Mouse (Mus musculus): Measurements from ENCODE around the gene Cd79a. TPM values are rescaled to one million over a fixed set of nuclear protein-coding genes. Genes with fewer than 3 reads are reported as not detected.
A peak's percentile ranks its signal among the peaks of the same experiment; 100 is the strongest.

Cd79a gene
- polyA plus RNA-seq, 1 experiment: 1.4 TPM

DNA sequence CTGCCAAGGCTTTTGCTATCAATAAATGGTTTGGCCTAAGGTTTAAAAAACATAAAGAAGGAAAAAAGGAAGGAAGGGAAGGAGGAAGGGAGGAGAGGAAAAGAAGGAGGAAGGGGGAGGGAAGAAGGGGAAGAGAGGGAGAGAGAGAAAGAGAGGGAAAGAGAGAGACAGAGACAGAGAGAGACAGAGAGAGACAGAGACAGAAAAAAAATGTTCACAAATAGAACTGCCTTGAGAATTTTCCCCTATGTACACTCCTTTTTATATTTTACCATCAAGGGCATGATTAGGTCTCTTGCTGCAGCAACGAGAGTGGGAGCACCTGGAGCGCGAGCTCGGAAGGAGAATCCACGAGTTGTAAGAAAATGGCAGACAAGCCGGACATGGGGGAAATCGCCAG, 35.3 kb upstream of the Cd79a start, which contains the start of gene Gm9844:
Gm9844 (plus strand) TSS at position 301 of the 400 bp plus-strand sequence.
- H3K4me3 ChIP-seq (ENCODE audit: insufficient read depth, low read length): no peak within 1 kb of the TSS
- H3K4me1 ChIP-seq (ENCODE audit: control insufficient read depth, insufficient read depth, low read length): no peaks in the 10 kb centered on the region
- H3K27ac ChIP-seq (ENCODE audit: insufficient read depth, low read length): no peak within 1 kb of the TSS
- TF ChIP-seq CTCF (IDR thresholded peaks at IDR 0.05; ENCODE audit: extremely low read depth, insufficient read depth, low read length): no peak
- no peak for TF ChIP-seq POLR2A (IDR thresholded peaks at IDR 0.05; ENCODE audit: extremely low read depth, insufficient read depth, low read length)

- TF ChIP-seq POLR2A (IDR thresholded peaks at IDR 0.05; ENCODE audit: extremely low read depth, insufficient read depth, low read length) (no peak), CTCF (IDR thresholded peaks at IDR 0.05; ENCODE audit: extremely low read depth, insufficient read depth, low read length) (no peak)
- H3K4me3 ChIP-seq (ENCODE audit: insufficient read depth, low read length): no peak overlapping the region
- no peaks in the 10 kb centered on the region for H3K4me1 ChIP-seq (ENCODE audit: control insufficient read depth, insufficient read depth, low read length)
- no peak overlapping the region for H3K27ac ChIP-seq (ENCODE audit: insufficient read depth, low read length)
Observed at GRCm38 (mm10) chr7:24862853-24863252, 34.3 kb upstream of the Cd79a start.

DNA sequence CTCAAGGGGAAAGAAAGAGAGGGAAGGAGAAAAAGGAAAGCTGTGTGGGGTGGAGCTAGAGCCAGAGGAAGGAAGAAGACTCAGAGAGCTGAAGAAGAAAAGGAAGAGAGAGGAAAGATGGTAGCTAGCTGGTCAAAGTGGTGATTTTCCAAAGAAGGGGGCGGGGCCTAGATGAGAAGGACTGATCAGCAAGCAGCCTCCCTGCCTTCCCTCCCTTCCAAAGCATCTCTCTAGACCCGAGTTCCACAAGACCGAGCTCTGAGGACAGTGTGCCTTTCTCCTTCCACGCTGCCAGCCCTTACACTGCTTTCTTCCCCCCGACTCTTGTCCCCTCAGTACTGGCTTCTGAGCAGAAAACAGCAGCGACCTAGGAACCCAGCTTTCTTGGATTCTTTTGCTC, 33.0 kb upstream of the Cd79a start:
- Histone ChIP-seq H3K4me1 (ENCODE audit: control insufficient read depth, insufficient read depth, low read length) (no peaks in the 10 kb centered on the region), H3K27ac (ENCODE audit: insufficient read depth, low read length) (no peak overlapping the region), H3K4me3 (ENCODE audit: insufficient read depth, low read length) (no peak overlapping the region)
- TF ChIP-seq CTCF (IDR thresholded peaks at IDR 0.05; ENCODE audit: extremely low read depth, insufficient read depth, low read length) (no peak), POLR2A (IDR thresholded peaks at IDR 0.05; ENCODE audit: extremely low read depth, insufficient read depth, low read length) (no peak)

GRCm38 (mm10) chr7:24869080-24869479, 28.1 kb upstream of the Cd79a start:
- no peak overlapping the region for H3K4me3 ChIP-seq (ENCODE audit: insufficient read depth, low read length)
- no peak overlapping the region for H3K27ac ChIP-seq (ENCODE audit: insufficient read depth, low read length)
- TF ChIP-seq POLR2A (IDR thresholded peaks at IDR 0.05; ENCODE audit: extremely low read depth, insufficient read depth, low read length) (no peak), CTCF (IDR thresholded peaks at IDR 0.05; ENCODE audit: extremely low read depth, insufficient read depth, low read length) (no peak)
- no peaks in the 10 kb centered on the region for H3K4me1 ChIP-seq (ENCODE audit: control insufficient read depth, insufficient read depth, low read length)

DNA sequence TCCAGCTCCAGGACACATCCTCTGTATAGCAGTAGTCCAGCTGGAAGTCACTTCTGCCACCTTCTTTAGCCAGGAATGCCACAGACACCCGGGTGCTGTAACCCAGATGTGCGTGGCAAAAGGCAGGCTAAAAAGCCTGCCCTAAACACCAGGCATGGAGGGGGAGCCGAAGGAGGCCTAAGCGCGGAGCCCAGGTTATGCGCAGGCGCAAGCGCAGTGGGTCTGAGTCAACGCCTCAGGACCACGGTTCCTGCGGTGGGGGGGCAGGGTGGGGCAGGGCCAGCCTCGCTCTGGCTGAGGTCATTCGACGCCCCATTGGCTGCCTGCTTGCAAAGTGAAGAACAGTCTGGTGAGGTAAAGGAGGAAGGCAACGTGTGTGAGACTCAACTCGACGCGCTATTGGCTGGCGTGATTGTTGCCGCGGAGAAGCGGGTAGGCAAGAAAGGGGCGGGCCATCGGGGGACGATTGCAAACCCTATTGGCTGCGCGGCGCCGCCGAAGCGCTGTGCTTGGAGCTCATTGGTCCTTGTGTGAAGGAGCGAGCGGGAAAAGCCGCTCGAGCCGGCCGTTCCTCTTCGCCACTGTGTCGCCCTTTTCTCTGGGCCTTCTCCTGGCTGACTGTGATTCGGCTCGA, 27.5 kb upstream of the Cd79a start, which contains the start of the genes Lypd4 and Dmrtc2:
Lypd4 (minus strand) TSS at position 410 of the 634 bp plus-strand sequence.
Dmrtc2 (plus strand) TSS at position 526 of the 634 bp plus-strand sequence.
- Histone ChIP-seq H3K4me1 (ENCODE audit: control insufficient read depth, insufficient read depth, low read length) (no peaks in the 10 kb centered on the region), H3K27ac (ENCODE audit: insufficient read depth, low read length) (no peak within 1 kb of the TSS), H3K4me3 (ENCODE audit: insufficient read depth, low read length) (no peak within 1 kb of the TSS)
- TF ChIP-seq POLR2A (IDR thresholded peaks at IDR 0.05; ENCODE audit: extremely low read depth, insufficient read depth, low read length): no peak
- TF ChIP-seq CTCF (IDR thresholded peaks at IDR 0.05; ENCODE audit: extremely low read depth, insufficient read depth, low read length): no peak

GRCm38 (mm10) chr7:24877588-24877987, 19.6 kb upstream of the Cd79a start:
- Histone ChIP-seq H3K27ac (ENCODE audit: insufficient read depth, low read length) (no peak overlapping the region), H3K4me1 (ENCODE audit: control insufficient read depth, insufficient read depth, low read length) (no peaks in the 10 kb centered on the region), H3K4me3 (ENCODE audit: insufficient read depth, low read length) (no peak overlapping the region)
- TF ChIP-seq CTCF (IDR thresholded peaks at IDR 0.05; ENCODE audit: extremely low read depth, insufficient read depth, low read length) (no peak), POLR2A (IDR thresholded peaks at IDR 0.05; ENCODE audit: extremely low read depth, insufficient read depth, low read length) (no peak)

GRCm38 (mm10) chr7:24879620-24880019, 17.6 kb upstream of the Cd79a start:
- Histone ChIP-seq H3K4me1 (ENCODE audit: control insufficient read depth, insufficient read depth, low read length) (no peaks in the 10 kb centered on the region), H3K27ac (ENCODE audit: insufficient read depth, low read length) (no peak overlapping the region), H3K4me3 (ENCODE audit: insufficient read depth, low read length) (no peak overlapping the region)
- TF ChIP-seq CTCF (IDR thresholded peaks at IDR 0.05; ENCODE audit: extremely low read depth, insufficient read depth, low read length): no peak
- TF ChIP-seq POLR2A (IDR thresholded peaks at IDR 0.05; ENCODE audit: extremely low read depth, insufficient read depth, low read length): no peak

DNA sequence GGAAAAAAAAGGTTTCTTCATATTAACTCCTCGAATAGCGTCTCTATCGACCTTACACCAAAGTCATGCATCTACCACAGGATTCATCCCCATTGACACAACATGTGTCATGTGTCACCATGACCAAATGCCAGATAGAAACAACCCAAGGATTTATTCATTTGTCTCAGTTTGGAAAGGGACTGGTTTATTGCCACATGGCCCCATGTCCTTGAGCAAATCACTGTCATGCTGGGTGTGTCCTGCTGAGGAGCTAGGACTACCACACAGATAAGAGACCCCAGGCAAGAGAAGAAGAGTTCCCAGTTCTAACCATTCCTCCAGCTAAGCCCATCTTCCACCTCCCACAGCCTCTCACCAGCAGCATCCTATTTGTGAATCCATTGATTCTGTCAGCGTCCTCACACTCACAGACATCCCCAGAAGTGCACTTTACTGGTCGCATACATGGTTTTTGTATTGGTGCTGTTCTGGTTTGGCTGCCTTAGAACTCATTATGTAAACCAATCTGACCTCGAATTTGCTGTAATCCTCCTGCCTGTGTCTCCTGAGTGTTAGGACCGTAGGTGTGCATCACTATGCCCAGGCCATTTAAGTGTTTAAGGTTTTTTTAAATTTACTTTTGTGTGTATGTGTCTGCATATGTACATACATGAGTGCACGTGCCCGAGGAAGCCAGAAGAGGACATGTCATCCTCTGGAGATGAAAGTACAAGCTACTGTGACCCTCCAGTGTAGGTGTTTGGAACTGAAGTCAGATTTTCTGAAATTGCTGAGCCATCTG, 14.6 kb upstream of the Cd79a start:
- H3K27ac ChIP-seq (ENCODE audit: insufficient read depth, low read length): no peak overlapping the region
- no peak overlapping the region for H3K4me3 ChIP-seq (ENCODE audit: insufficient read depth, low read length)
- TF ChIP-seq POLR2A (IDR thresholded peaks at IDR 0.05; ENCODE audit: extremely low read depth, insufficient read depth, low read length) (no peak), CTCF (IDR thresholded peaks at IDR 0.05; ENCODE audit: extremely low read depth, insufficient read depth, low read length) (no peak)
- H3K4me1 ChIP-seq (ENCODE audit: control insufficient read depth, insufficient read depth, low read length): no peaks in the 10 kb centered on the region

DNA sequence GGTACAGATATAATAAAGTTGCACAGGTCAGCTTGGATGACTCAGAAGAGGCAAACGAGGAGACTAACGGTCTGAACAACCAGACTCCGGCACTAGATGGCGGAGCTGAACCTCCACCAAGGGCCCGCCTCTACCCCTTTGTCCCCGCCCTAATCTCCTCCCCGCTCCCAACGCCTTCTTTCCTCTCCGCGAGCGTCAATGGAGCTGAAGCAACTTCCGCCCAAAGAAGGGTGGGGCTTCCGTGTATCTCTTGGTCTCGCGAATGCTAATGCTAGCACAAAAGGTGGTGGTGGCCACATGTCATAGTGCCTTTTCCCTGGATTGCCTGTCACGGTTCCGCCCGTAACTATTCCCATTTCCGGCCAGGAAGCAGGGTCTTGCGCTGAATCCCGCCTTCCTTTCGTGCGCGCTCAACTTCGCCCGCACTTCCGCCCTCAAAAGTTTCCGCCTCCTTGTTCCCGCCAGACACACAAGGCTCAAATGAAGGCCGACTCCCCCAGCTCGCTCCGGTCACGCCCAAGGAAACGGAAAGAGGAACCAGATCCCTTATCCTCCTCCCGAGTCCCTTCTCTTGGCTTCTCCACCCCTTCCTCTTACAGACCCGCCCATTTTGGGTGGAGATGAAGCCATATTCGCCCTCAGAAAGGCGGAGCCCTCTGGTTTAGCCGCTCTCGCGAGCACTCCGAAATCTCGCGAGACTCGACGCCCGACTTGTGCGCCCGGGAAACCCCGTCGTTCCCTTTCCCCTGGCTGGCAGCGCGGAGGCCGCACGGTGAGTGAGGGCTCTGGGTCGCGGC, 13.1 kb upstream of the Cd79a start, which contains the start of gene Rps19:
Rps19 (plus strand) TSS at position 476 of the 797 bp plus-strand sequence.
- TF ChIP-seq POLR2A (IDR thresholded peaks at IDR 0.05; ENCODE audit: extremely low read depth, insufficient read depth, low read length): peak; percentile 89
- TF ChIP-seq CTCF (IDR thresholded peaks at IDR 0.05; ENCODE audit: extremely low read depth, insufficient read depth, low read length): peak; percentile 38; the same call in 1 of the 2 replicates
- Histone ChIP-seq H3K4me1 (ENCODE audit: control insufficient read depth, insufficient read depth, low read length) (no peaks in the 10 kb centered on the region), H3K4me3 (ENCODE audit: insufficient read depth, low read length) (peak within 1 kb of the TSS; percentile 96), H3K27ac (ENCODE audit: insufficient read depth, low read length) (peak within 1 kb of the TSS; percentile 42)
